Mouse (Mus musculus): ENCODE data around the gene Arhgap24.

Gene Arhgap24

GRCm38 (mm10) chr5:102677176-102677575 lies 196.0 kb downstream of the Arhgap24 start:
- no peak for DNase-seq

- DNase-seq, result peak; percentile 68 to 69
These were observed 206.5 kb downstream of the Arhgap24 start for GRCm38 (mm10) chr5:102687673-102688072.

GRCm38 (mm10) chr5:102692487-102692886 lies 211.3 kb downstream of the Arhgap24 start:
- peak; percentile 60 to 73 for DNase-seq

- no peak for DNase-seq
These were observed 212.0 kb downstream of the Arhgap24 start for GRCm38 (mm10) chr5:102693192-102693591.

- DNase-seq, result no peak
These were observed 212.7 kb downstream of the Arhgap24 start for GRCm38 (mm10) chr5:102693871-102694270.

- no peak for DNase-seq
These were observed 216.6 kb downstream of the Arhgap24 start for GRCm38 (mm10) chr5:102697784-102698183.

GRCm38 (mm10) chr5:102698396-102698795 lies 217.2 kb downstream of the Arhgap24 start:
- DNase-seq, result no peak

GRCm38 (mm10) chr5:102698891-102699290 lies 217.7 kb downstream of the Arhgap24 start:
- no peak for DNase-seq

GRCm38 (mm10) chr5:102702581-102702980 lies 221.4 kb downstream of the Arhgap24 start:
- DNase-seq, result no peak

GRCm38 (mm10) chr5:102703325-102704099 lies 222.3 kb downstream of the Arhgap24 start:
- peak; percentile 70 to 74 for DNase-seq

GRCm38 (mm10) chr5:102705170-102705569 lies 224.0 kb downstream of the Arhgap24 start:
- no peak for DNase-seq

GRCm38 (mm10) chr5:102710336-102710735 lies 229.1 kb downstream of the Arhgap24 start:
- DNase-seq, result no peak

GRCm38 (mm10) chr5:102719368-102719972 lies 238.3 kb downstream of the Arhgap24 start:
- DNase-seq, result no peak

- DNase-seq, result no peak
These were observed 242.4 kb downstream of the Arhgap24 start for GRCm38 (mm10) chr5:102723558-102723957.

GRCm38 (mm10) chr5:102724813-102725348 lies 243.7 kb downstream of the Arhgap24 start:
- no peak for DNase-seq

- no peak for DNase-seq
These were observed 244.2 kb downstream of the Arhgap24 start for GRCm38 (mm10) chr5:102725365-102725764.

GRCm38 (mm10) chr5:102726985-102727384 lies 245.8 kb downstream of the Arhgap24 start:
- no peak for DNase-seq

GRCm38 (mm10) chr5:102728531-102728930 lies 247.3 kb downstream of the Arhgap24 start:
- DNase-seq, result no peak

- DNase-seq, result no peak
These were observed 248.3 kb downstream of the Arhgap24 start for GRCm38 (mm10) chr5:102729476-102729875.

GRCm38 (mm10) chr5:102736131-102736530 lies 254.9 kb downstream of the Arhgap24 start:
- no peak for DNase-seq

- DNase-seq, result no peak
These were observed 261.5 kb downstream of the Arhgap24 start for GRCm38 (mm10) chr5:102742554-102743255.

- no peak for DNase-seq
These were observed 262.2 kb downstream of the Arhgap24 start for GRCm38 (mm10) chr5:102743436-102743835.

GRCm38 (mm10) chr5:102744051-102744450 lies 262.9 kb downstream of the Arhgap24 start:
- no peak for DNase-seq
